Mouse (Mus musculus) ES-Bruce4 (cell line): ENCODE results near the gene Brip1. TPM values are rescaled to one million over a fixed set of nuclear protein-coding genes. Genes with fewer than 3 reads are reported as not detected.

ENCODE experiments used
- H3K27ac ChIP-seq: 2 replicates; pipeline ENCODE4 v1.5.1; 2012; ENCODE audit warnings: low read length, inconsistent platforms; ENCODE audit not compliant: insufficient read depth
- H3K27me3 ChIP-seq: 2 replicates; pipeline ENCODE4 v1.6.1; 2012; ENCODE audit warnings: mild to moderate bottlenecking, low read length, inconsistent platforms; ENCODE audit not compliant: control insufficient read depth, poor library complexity, insufficient read depth, severe bottlenecking
- H3K36me3 ChIP-seq: 2 replicates; pipeline ENCODE4 v1.6.1; 2012; ENCODE audit warnings: inconsistent platforms, mild to moderate bottlenecking, low read length, moderate library complexity; ENCODE audit not compliant: control insufficient read depth, poor library complexity, insufficient read depth, severe bottlenecking
- H3K4me1 ChIP-seq: one replicate; pipeline ENCODE4 v1.8.1; 2011; ENCODE audit warnings: low read length; ENCODE audit not compliant: control insufficient read depth, insufficient read depth
- H3K4me3 ChIP-seq: 2 replicates; pipeline ENCODE4 v1.5.1; 2011; ENCODE audit warnings: low read depth, mild to moderate bottlenecking, low read length
- H3K9ac ChIP-seq: 2 replicates; pipeline ENCODE4 v1.6.1; 2012; ENCODE audit warnings: low read depth, mild to moderate bottlenecking, inconsistent platforms; ENCODE audit not compliant: poor library complexity, severe bottlenecking
- H3K9me3 ChIP-seq: replicated peaks from 2 replicates; pipeline ENCODE4 v1.6.1; 2012; ENCODE audit warnings: mild to moderate bottlenecking, low read length, inconsistent platforms; ENCODE audit not compliant: control insufficient read depth, poor library complexity, insufficient read depth, severe bottlenecking
- CTCF ChIP-seq: IDR thresholded peaks from one replicate; pipeline ENCODE4 v1.8.1; 2011; ENCODE audit warnings: low read depth, low read length
- EP300 ChIP-seq: IDR thresholded peaks from 2 replicates; pipeline ENCODE4 v1.6.1; 2011; ENCODE audit warnings: low read depth, low read length; ENCODE audit not compliant: insufficient read depth
- POLR2A ChIP-seq: IDR thresholded peaks from one replicate; pipeline ENCODE4 v1.8.1; 2011; ENCODE audit warnings: low read length; ENCODE audit not compliant: insufficient read depth
- polyA plus RNA-seq: library from polyadenylated mRNA; stranded (reverse); fragments of >200 nt; gene quantifications from 2 replicates; pipeline ENCODE4 v1.2.4, GENCODE M21; 2011; ENCODE audit warnings: low read depth; ENCODE audit not compliant: missing spikeins, insufficient read depth, insufficient read length

Gene Brip1
- polyA plus RNA-seq, 1 experiment: 17.6 TPM

- H3K4me3 ChIP-seq: no peak overlapping the region
Observed at GRCm38 (mm10) chr11:86175833-86176232, 25.2 kb downstream of the Brip1 start.

GRCm38 (mm10) chr11:86174173-86174572 is 26.8 kb downstream of the Brip1 start:
- Histone ChIP-seq H3K4me3 (no peak overlapping the region), H3K9ac (no peak overlapping the region), H3K27me3 (no peaks in the 10 kb centered on the region), H3K9me3 (no peaks in the 10 kb centered on the region), H3K4me1 (no peaks in the 10 kb centered on the region), H3K36me3 (no peaks in the 10 kb centered on the region), H3K27ac (no peak overlapping the region)
- TF ChIP-seq CTCF (peak; percentile 53), POLR2A (no peak)

More at GRCm38 (mm10) chr11:86175833-86176232, 25.2 kb downstream of the Brip1 start:
- H3K36me3 ChIP-seq: no peaks in the 10 kb centered on the region
- no peak for TF ChIP-seq CTCF
- no peak for TF ChIP-seq POLR2A
- no peak for TF ChIP-seq EP300
- H3K9me3 ChIP-seq: no peaks in the 10 kb centered on the region
- no peaks in the 10 kb centered on the region for H3K4me1 ChIP-seq
- no peaks in the 10 kb centered on the region for H3K27me3 ChIP-seq
- H3K27ac ChIP-seq: no peak overlapping the region
- H3K9ac ChIP-seq: no peak overlapping the region

- H3K9me3 ChIP-seq: no peaks in the 10 kb centered on the region
- no peaks in the 10 kb centered on the region for H3K36me3 ChIP-seq
- H3K27ac ChIP-seq: no peak overlapping the region
- H3K9ac ChIP-seq: no peak overlapping the region
- no peaks in the 10 kb centered on the region for H3K27me3 ChIP-seq
- TF ChIP-seq POLR2A (no peak), CTCF (no peak), EP300 (no peak)
- no peaks in the 10 kb centered on the region for H3K4me1 ChIP-seq
- no peak overlapping the region for H3K4me3 ChIP-seq
Observed at GRCm38 (mm10) chr11:86170743-86171142, 30.2 kb downstream of the Brip1 start.

DNA sequence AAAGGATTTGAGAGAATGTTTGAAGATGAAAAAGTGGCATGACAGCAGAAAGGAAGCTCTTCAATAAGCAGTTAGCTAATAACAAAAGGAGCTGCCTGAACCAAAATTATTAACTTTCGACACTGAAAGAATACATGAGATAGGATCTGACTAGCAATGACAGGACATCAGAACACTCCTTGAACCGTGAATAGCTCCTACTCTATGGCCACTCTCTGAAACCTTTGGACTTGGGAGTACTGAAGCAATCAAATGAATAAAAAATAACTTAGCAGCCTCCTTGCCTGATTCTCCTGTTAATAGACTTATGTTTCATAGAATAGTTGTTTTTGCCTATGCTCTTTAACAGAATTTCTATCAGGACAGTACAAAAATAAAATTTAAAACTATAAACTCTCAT is 40.7 kb downstream of the Brip1 start:
- TF ChIP-seq POLR2A (no peak), EP300 (no peak), CTCF (no peak)
- Histone ChIP-seq H3K9ac (no peak overlapping the region), H3K27ac (no peak overlapping the region), H3K9me3 (no peaks in the 10 kb centered on the region), H3K36me3 (0 out of 2 replicates have a peak, but pooled peaks cover 2% of the 10 kb centered on the region), H3K27me3 (no peaks in the 10 kb centered on the region; the same call in 1 of the 2 replicates), H3K4me1 (no peaks in the 10 kb centered on the region), H3K4me3 (no peak overlapping the region)

- H3K36me3 ChIP-seq: 0 out of 2 replicates have a peak, but pooled peaks cover 2% of the 10 kb centered on the region
- no peaks in the 10 kb centered on the region; the same call in 1 of the 2 replicates for H3K27me3 ChIP-seq
- H3K9ac ChIP-seq: no peak overlapping the region
- no peaks in the 10 kb centered on the region for H3K9me3 ChIP-seq
- no peaks in the 10 kb centered on the region for H3K4me1 ChIP-seq
- TF ChIP-seq POLR2A: no peak
- no peak for TF ChIP-seq EP300
- TF ChIP-seq CTCF: no peak
- H3K27ac ChIP-seq: no peak overlapping the region
- no peak overlapping the region for H3K4me3 ChIP-seq
Observed at GRCm38 (mm10) chr11:86158950-86159349, 42.0 kb downstream of the Brip1 start.

GRCm38 (mm10) chr11:86155638-86156037 is 45.4 kb downstream of the Brip1 start:
- Histone ChIP-seq H3K9me3 (no peaks in the 10 kb centered on the region), H3K9ac (no peak overlapping the region), H3K27me3 (no peaks in the 10 kb centered on the region; the same call in 1 of the 2 replicates), H3K4me1 (no peaks in the 10 kb centered on the region), H3K4me3 (no peak overlapping the region), H3K36me3 (0 out of 2 replicates have a peak, but pooled peaks cover 2% of the 10 kb centered on the region), H3K27ac (no peak overlapping the region)
- TF ChIP-seq CTCF (no peak), POLR2A (no peak), EP300 (no peak)
